Mouse (Mus musculus): ENCODE results near the gene Olfr558. TPM values are rescaled to one million over a fixed set of nuclear protein-coding genes. Genes with fewer than 3 reads are reported as not detected.

Olfr558 gene
- polyA plus RNA-seq (2015; fragmentation: Illumina TruSeq; extraction: RNeasy Lipid Tissue Mini Kit (QIAGEN cat#74804); ENCODE audit: insufficient read depth, low read depth, low replicate concordance): 0.44 TPM

DNA sequence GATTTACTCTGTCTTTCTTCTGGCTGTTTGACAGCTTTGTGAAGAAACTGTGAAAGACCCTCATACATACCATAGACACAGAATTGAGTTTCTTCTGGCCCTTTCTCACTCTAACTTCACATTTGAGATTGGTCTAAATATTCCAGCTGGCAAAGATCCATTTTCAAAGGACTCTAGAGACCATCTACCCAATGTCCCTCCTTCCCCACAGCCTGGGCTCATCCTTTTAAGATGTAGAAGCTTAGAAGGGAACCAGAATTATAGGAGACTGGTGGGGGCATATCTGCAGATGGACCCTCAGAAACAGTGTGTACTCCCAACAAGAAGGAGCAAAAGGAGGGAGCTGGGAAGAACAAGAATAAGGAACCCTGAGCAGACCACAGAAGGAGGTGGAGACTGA lies at the start of gene Olfr558:
Gene Olfr558 (plus strand): TSS at position 301 of the 400 bp plus-strand sequence.

DNA sequence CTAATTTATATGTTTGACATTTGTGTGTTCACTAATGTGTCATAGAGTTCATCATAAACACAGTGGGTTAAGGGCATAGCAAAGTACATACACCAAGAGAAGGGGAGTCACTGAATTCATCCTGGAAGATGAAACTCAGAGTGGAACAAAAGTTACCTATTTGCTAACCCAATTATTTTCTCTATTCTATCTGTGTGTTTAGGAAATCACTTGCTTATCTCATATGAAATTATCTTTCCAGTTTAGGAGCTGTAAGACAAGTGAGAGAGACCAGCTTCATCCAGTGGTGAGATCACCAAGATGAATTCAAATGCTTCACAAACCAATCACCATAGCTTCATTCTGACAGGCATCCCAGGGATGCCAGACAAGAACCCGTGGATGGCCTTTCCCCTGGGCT lies 43.5 kb upstream of the Olfr558 start, which contains the start of gene Olfr555:
Gene Olfr555 (plus strand): TSS at position 301 of the 400 bp plus-strand sequence.

DNA sequence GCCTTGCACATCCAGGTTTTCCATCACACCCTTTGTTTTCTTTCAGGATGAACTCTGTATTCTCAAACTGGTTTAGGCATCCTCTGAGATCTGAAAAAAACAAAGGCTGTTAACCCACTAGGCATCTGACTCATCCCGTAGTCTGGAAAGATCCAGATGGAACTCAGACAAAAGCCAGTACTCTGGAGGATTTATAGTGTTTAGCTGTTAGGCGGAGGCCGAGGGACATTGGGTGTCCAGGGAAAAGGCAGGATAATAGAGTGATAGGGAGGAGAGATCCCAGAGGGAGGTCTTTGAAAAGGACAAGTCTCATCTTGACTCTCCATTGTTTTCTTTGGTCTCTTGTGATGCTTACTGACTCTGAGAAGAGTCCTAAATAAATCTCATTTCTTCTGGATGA lies 37.4 kb upstream of the Olfr558 start, which contains the start of gene Olfr556:
Gene Olfr556 (plus strand): TSS at position 301 of the 400 bp plus-strand sequence.

DNA sequence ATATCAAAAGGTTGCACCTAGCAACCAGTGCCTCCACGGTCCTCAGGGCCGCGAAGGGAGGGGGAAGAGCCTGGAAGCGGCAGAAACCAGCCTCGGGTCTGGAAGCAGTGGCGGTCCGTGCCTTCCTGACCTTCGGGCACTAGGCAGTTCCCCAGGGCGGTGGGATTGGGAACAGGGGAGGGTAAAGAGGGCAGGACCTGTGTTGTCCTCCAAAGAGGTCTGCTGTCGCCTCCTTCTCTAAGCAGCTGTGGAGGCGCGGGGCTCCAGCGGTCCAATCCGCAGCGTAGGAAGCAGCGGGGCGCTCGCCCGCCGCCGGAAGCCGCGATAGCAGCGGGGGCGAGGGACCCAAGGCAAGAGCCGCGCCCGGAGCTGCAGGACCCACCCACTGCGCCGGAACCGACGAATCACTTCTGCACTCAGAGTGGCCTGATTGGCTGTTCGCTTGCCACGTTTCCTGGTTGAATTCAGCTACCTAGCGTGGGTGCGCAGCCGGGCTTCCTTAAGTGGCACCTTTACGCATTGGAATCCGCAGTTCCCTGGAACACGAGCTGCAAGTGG lies 15.0 kb upstream of the Olfr558 start, which contains the start of gene Trim68:
Gene Trim68 (minus strand): TSS at position 384 of the 558 bp plus-strand sequence.

DNA sequence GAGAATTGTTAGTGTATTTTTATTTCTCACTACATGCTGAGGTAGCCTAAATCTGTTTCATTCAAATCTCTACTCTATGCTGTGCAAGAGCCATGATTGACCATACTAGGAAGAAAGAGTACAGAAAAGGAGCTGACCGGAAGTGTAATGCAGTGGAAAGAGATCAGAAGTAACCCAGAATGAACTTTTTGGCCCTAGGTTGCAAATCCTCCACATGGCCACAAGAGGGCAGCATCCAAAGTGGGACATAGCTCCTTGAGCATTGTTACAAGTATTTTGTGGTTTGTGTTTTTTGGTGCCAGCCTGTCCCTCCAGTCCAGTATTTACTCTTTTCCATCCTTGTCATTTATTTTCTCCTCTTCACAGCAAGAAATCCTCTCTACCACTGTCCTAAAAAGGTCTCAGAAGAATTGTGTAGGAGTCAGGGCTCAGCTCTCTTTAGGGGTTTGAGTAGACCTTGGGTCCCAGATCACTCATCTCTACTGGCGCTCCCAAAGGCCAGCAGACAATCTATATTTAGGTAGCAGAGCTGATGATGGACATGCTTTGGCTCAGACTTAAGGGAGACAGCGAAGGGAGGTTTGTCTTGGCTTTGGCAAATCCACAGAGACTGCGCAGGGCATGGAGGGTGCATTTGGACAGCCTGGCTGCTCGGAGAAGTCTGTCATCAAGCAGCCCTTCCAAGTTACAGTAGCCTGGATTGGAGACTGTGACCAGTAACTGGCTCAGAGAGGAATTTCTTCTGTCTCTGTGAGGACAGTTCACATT lies 6.5 kb upstream of the Olfr558 start, which contains the start of gene Olfr557:
Gene Olfr557 (plus strand): TSS at position 553 of the 768 bp plus-strand sequence.

DNA sequence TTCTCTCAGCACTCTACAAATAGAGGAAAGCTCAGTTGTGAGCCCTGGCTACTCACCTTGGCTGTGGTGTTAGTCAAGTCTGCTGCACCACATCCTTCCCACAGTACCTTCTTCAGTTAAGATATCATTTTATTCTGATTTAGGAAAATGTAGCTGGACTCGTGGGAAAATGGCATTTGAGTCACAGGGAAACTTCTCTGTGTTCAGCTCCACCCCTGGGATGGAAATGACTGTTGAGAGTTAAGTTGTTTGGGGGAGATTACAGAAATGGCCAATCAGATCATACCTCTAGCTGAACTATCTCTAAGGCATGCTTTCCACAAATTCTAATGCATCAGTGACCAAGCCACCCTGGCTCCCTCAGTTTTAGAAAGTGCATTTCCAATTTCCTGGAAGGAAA lies 17.0 kb downstream of the Olfr558 start, which contains the start of gene Olfr33:
Gene Olfr33 (minus strand): TSS at position 101 of the 400 bp plus-strand sequence.

DNA sequence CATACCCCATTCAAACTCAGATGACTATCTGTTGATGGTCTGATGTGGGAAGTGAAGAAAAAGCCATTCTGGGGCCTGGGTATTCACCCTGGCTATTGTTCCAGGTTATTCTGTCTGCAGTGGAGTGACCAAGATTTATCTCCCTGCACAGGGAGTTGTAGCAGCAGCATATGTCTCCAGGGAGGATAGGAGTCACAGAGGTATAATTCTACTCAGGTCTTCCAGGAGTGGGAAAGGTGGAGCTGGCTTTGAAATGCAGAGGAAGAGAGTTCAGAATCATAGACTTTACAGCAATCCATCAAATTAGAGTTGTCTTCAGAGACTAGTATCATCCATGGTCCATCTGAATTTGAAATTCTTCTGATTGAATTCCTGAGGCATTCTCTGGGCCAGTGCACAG lies 25.4 kb downstream of the Olfr558 start, which contains the start of gene Olfr559:
Gene Olfr559 (minus strand): TSS at position 101 of the 400 bp plus-strand sequence.

DNA sequence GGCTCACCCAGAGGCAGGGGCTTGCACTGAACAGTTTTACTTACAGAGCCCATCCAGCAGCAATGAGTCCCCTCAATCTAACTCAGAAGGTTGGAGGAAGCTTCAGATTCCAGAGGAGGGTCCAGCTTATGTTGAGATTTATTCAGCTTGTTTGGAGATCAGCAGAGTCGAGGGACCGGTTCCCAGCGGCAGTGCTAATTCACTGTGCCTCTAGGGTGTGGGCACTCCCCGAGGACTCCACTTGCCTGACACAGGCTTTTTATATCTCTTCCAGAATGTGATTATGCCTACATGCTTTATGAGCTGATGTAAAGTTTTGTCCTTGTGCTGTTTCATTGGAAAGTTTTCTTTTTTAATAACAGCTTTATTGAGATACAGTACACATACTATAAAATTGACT lies 57.3 kb downstream of the Olfr558 start, which contains the start of the genes Olfr560 and Olfr78:
Gene Olfr560 (minus strand): TSS at position 101 of the 400 bp plus-strand sequence.
Gene Olfr78 (minus strand): TSS at position 206 of the 400 bp plus-strand sequence.

Other genes with a start within 250 kb of the Olfr558 start
- gene Olfr543, start 220.5 kb upstream of the Olfr558 start, polyA plus RNA-seq (2015; fragmentation: Illumina TruSeq; extraction: RNeasy Lipid Tissue Mini Kit (QIAGEN cat#74804); ENCODE audit: insufficient read depth, low read depth, low replicate concordance): not detected
- not detected for gene Olfr544, start 213.9 kb upstream of the Olfr558 start, polyA plus RNA-seq (2015; fragmentation: Illumina TruSeq; extraction: RNeasy Lipid Tissue Mini Kit (QIAGEN cat#74804); ENCODE audit: insufficient read depth, low read depth, low replicate concordance)
- not detected for gene Olfr545, start 202.6 kb upstream of the Olfr558 start, polyA plus RNA-seq (2015; fragmentation: Illumina TruSeq; extraction: RNeasy Lipid Tissue Mini Kit (QIAGEN cat#74804); ENCODE audit: insufficient read depth, low read depth, low replicate concordance)
- gene Olfr547, start 167.5 kb upstream of the Olfr558 start, polyA plus RNA-seq (2015; fragmentation: Illumina TruSeq; extraction: RNeasy Lipid Tissue Mini Kit (QIAGEN cat#74804); ENCODE audit: insufficient read depth, low read depth, low replicate concordance): not detected
- gene Olfr548-ps1, start 161.3 kb upstream of the Olfr558 start, polyA plus RNA-seq (2015; fragmentation: Illumina TruSeq; extraction: RNeasy Lipid Tissue Mini Kit (QIAGEN cat#74804); ENCODE audit: insufficient read depth, low read depth, low replicate concordance): not detected
- not detected for gene Olfr549, start 152.3 kb upstream of the Olfr558 start, polyA plus RNA-seq (2015; fragmentation: Illumina TruSeq; extraction: RNeasy Lipid Tissue Mini Kit (QIAGEN cat#74804); ENCODE audit: insufficient read depth, low read depth, low replicate concordance)
- gene Trim21, start 136.7 kb upstream of the Olfr558 start, polyA plus RNA-seq (2015; fragmentation: Illumina TruSeq; extraction: RNeasy Lipid Tissue Mini Kit (QIAGEN cat#74804); ENCODE audit: insufficient read depth, low read depth, low replicate concordance): 3.7 TPM
- not detected for gene Olfr550, start 130.8 kb upstream of the Olfr558 start, polyA plus RNA-seq (2015; fragmentation: Illumina TruSeq; extraction: RNeasy Lipid Tissue Mini Kit (QIAGEN cat#74804); ENCODE audit: insufficient read depth, low read depth, low replicate concordance)
- not detected for gene Olfr551, start 110.3 kb upstream of the Olfr558 start, polyA plus RNA-seq (2015; fragmentation: Illumina TruSeq; extraction: RNeasy Lipid Tissue Mini Kit (QIAGEN cat#74804); ENCODE audit: insufficient read depth, low read depth, low replicate concordance)
- not detected for gene Olfr552, start 104.4 kb upstream of the Olfr558 start, polyA plus RNA-seq (2015; fragmentation: Illumina TruSeq; extraction: RNeasy Lipid Tissue Mini Kit (QIAGEN cat#74804); ENCODE audit: insufficient read depth, low read depth, low replicate concordance)
- not detected for gene Olfr553, start 84.0 kb upstream of the Olfr558 start, polyA plus RNA-seq (2015; fragmentation: Illumina TruSeq; extraction: RNeasy Lipid Tissue Mini Kit (QIAGEN cat#74804); ENCODE audit: insufficient read depth, low read depth, low replicate concordance)
- not detected for gene Olfr554, start 63.8 kb upstream of the Olfr558 start, polyA plus RNA-seq (2015; fragmentation: Illumina TruSeq; extraction: RNeasy Lipid Tissue Mini Kit (QIAGEN cat#74804); ENCODE audit: insufficient read depth, low read depth, low replicate concordance)
- gene Olfr555, start 43.4 kb upstream of the Olfr558 start, polyA plus RNA-seq (2015; fragmentation: Illumina TruSeq; extraction: RNeasy Lipid Tissue Mini Kit (QIAGEN cat#74804); ENCODE audit: insufficient read depth, low read depth, low replicate concordance): not detected
- gene Olfr556, start 37.3 kb upstream of the Olfr558 start, polyA plus RNA-seq (2015; fragmentation: Illumina TruSeq; extraction: RNeasy Lipid Tissue Mini Kit (QIAGEN cat#74804); ENCODE audit: insufficient read depth, low read depth, low replicate concordance): not detected
- 4.4 TPM for gene Trim68, start 14.9 kb upstream of the Olfr558 start, polyA plus RNA-seq (2015; fragmentation: Illumina TruSeq; extraction: RNeasy Lipid Tissue Mini Kit (QIAGEN cat#74804); ENCODE audit: insufficient read depth, low read depth, low replicate concordance)
- gene Olfr557, start 6.3 kb upstream of the Olfr558 start, polyA plus RNA-seq (2015; fragmentation: Illumina TruSeq; extraction: RNeasy Lipid Tissue Mini Kit (QIAGEN cat#74804); ENCODE audit: insufficient read depth, low read depth, low replicate concordance): not detected
- not detected for gene Olfr33, start 16.9 kb downstream of the Olfr558 start, polyA plus RNA-seq (2015; fragmentation: Illumina TruSeq; extraction: RNeasy Lipid Tissue Mini Kit (QIAGEN cat#74804); ENCODE audit: insufficient read depth, low read depth, low replicate concordance)
- not detected for gene Olfr559, start 25.3 kb downstream of the Olfr558 start, polyA plus RNA-seq (2015; fragmentation: Illumina TruSeq; extraction: RNeasy Lipid Tissue Mini Kit (QIAGEN cat#74804); ENCODE audit: insufficient read depth, low read depth, low replicate concordance)
- gene Olfr560, start 57.2 kb downstream of the Olfr558 start, polyA plus RNA-seq (2015; fragmentation: Illumina TruSeq; extraction: RNeasy Lipid Tissue Mini Kit (QIAGEN cat#74804); ENCODE audit: insufficient read depth, low read depth, low replicate concordance): not detected
- gene Olfr78, start 57.3 kb downstream of the Olfr558 start, polyA plus RNA-seq (2015; fragmentation: Illumina TruSeq; extraction: RNeasy Lipid Tissue Mini Kit (QIAGEN cat#74804); ENCODE audit: insufficient read depth, low read depth, low replicate concordance): 2.1 TPM
- not detected for gene Olfr561, start 69.0 kb downstream of the Olfr558 start, polyA plus RNA-seq (2015; fragmentation: Illumina TruSeq; extraction: RNeasy Lipid Tissue Mini Kit (QIAGEN cat#74804); ENCODE audit: insufficient read depth, low read depth, low replicate concordance)
- not detected for gene Olfr564, start 101.3 kb downstream of the Olfr558 start, polyA plus RNA-seq (2015; fragmentation: Illumina TruSeq; extraction: RNeasy Lipid Tissue Mini Kit (QIAGEN cat#74804); ENCODE audit: insufficient read depth, low read depth, low replicate concordance)
- not detected for gene Olfr566, start 156.6 kb downstream of the Olfr558 start, polyA plus RNA-seq (2015; fragmentation: Illumina TruSeq; extraction: RNeasy Lipid Tissue Mini Kit (QIAGEN cat#74804); ENCODE audit: insufficient read depth, low read depth, low replicate concordance)
- gene Olfr568, start 174.9 kb downstream of the Olfr558 start, polyA plus RNA-seq (2015; fragmentation: Illumina TruSeq; extraction: RNeasy Lipid Tissue Mini Kit (QIAGEN cat#74804); ENCODE audit: insufficient read depth, low read depth, low replicate concordance): not detected
- not detected for gene Olfr569, start 188.7 kb downstream of the Olfr558 start, polyA plus RNA-seq (2015; fragmentation: Illumina TruSeq; extraction: RNeasy Lipid Tissue Mini Kit (QIAGEN cat#74804); ENCODE audit: insufficient read depth, low read depth, low replicate concordance)
- gene Olfr570, start 192.4 kb downstream of the Olfr558 start, polyA plus RNA-seq (2015; fragmentation: Illumina TruSeq; extraction: RNeasy Lipid Tissue Mini Kit (QIAGEN cat#74804); ENCODE audit: insufficient read depth, low read depth, low replicate concordance): not detected
- gene Olfr571, start 215.3 kb downstream of the Olfr558 start, polyA plus RNA-seq (2015; fragmentation: Illumina TruSeq; extraction: RNeasy Lipid Tissue Mini Kit (QIAGEN cat#74804); ENCODE audit: insufficient read depth, low read depth, low replicate concordance): not detected
- gene Olfr572, start 222.2 kb downstream of the Olfr558 start, polyA plus RNA-seq (2015; fragmentation: Illumina TruSeq; extraction: RNeasy Lipid Tissue Mini Kit (QIAGEN cat#74804); ENCODE audit: insufficient read depth, low read depth, low replicate concordance): not detected
- not detected for gene Olfr573-ps1, start 240.4 kb downstream of the Olfr558 start, polyA plus RNA-seq (2015; fragmentation: Illumina TruSeq; extraction: RNeasy Lipid Tissue Mini Kit (QIAGEN cat#74804); ENCODE audit: insufficient read depth, low read depth, low replicate concordance)
- not detected for gene Olfr574, start 246.3 kb downstream of the Olfr558 start, polyA plus RNA-seq (2015; fragmentation: Illumina TruSeq; extraction: RNeasy Lipid Tissue Mini Kit (QIAGEN cat#74804); ENCODE audit: insufficient read depth, low read depth, low replicate concordance)

Data from pancreas, adult 10 weeks (tissue).